Mouse (Mus musculus) forebrain, embryonic 14.5 days (tissue): ENCODE measurements around the gene Kcne1. TPM values are rescaled to one million over a fixed set of nuclear protein-coding genes. Genes with fewer than 3 reads are reported as not detected.
A peak's percentile ranks its signal among the peaks of the same experiment; 100 is the strongest.

Experiments used
- ATAC-seq: fragments of 200-750 bp; cut with Nextera tagmentation; 2 replicates; pipeline ENCODE4 v1.8.0; 2017; ENCODE audit warnings: mild to moderate bottlenecking, moderate library complexity
- DNase-seq: peaks from one replicate; pipeline ENCODE4 v3.0.0-alpha.2; 2015; ENCODE audit warnings: low spot score
- H3K27ac ChIP-seq: fragments of 300-500 bp; sonication (generic); 2 replicates; pipeline ENCODE4 v1.5.1; 2014; ENCODE audit warnings: low read depth, mild to moderate bottlenecking, control low read depth, low read length, moderate library complexity
- H3K27me3 ChIP-seq: fragments of 300-500 bp; sonication (generic); replicated peaks from 2 replicates; pipeline ENCODE4 v1.6.1; 2014; ENCODE audit warnings: low read length, control low read depth, mixed read lengths; ENCODE audit not compliant: control insufficient read depth, insufficient read depth
- H3K36me3 ChIP-seq: fragments of 300-500 bp; sonication (generic); 2 replicates; pipeline ENCODE4 v1.6.1; 2014; ENCODE audit warnings: low read length, control low read depth; ENCODE audit not compliant: control insufficient read depth, insufficient read depth
- H3K4me1 ChIP-seq: fragments of 300-500 bp; sonication (generic); 2 replicates; pipeline ENCODE4 v1.6.1; 2014; ENCODE audit warnings: antibody characterized with exemption, low read length, control low read depth; ENCODE audit not compliant: control insufficient read depth, insufficient read depth
- H3K4me2 ChIP-seq: fragments of 300-500 bp; sonication (generic); 2 replicates; pipeline ENCODE4 v1.6.1; 2014; ENCODE audit warnings: mild to moderate bottlenecking, control low read depth, low read length
- H3K4me3 ChIP-seq: fragments of 300-500 bp; sonication (generic); 2 replicates; pipeline ENCODE4 v1.5.1; 2014; ENCODE audit warnings: low read depth, low read length, control low read depth
- H3K9ac ChIP-seq: fragments of 300-500 bp; sonication (generic); 2 replicates; pipeline ENCODE4 v1.6.1; 2014; ENCODE audit warnings: mild to moderate bottlenecking, low read length, control low read depth, moderate library complexity
- H3K9me3 ChIP-seq: fragments of 300-500 bp; sonication (generic); replicated peaks from 2 replicates; pipeline ENCODE4 v1.6.1; 2016; ENCODE audit warnings: low read length, control low read depth, mixed read lengths; ENCODE audit not compliant: control insufficient read depth
- WGBS: fragments of 180-500 bp; shearing (Covaris S2); extraction: QIAGEN DNeasy Blood & Tissue Kit; methylation state at CpG from one replicate; pipeline ENCODE4 v1.1.7; 2014; 5-methylcytosine and 5-hydroxymethylcytosine counted together
- polyA plus RNA-seq: library from polyadenylated mRNA; unstranded; fragments of >200 nt; fragmentation: Nextera tagmentation; extraction: Ambion mirVana; gene quantifications from 2 replicates; pipeline ENCODE4 v1.2.1, GENCODE M21; 2014

Kcne1 gene
- polyA plus RNA-seq, 1 experiment from 2014 or later = 0.10 TPM

DNA sequence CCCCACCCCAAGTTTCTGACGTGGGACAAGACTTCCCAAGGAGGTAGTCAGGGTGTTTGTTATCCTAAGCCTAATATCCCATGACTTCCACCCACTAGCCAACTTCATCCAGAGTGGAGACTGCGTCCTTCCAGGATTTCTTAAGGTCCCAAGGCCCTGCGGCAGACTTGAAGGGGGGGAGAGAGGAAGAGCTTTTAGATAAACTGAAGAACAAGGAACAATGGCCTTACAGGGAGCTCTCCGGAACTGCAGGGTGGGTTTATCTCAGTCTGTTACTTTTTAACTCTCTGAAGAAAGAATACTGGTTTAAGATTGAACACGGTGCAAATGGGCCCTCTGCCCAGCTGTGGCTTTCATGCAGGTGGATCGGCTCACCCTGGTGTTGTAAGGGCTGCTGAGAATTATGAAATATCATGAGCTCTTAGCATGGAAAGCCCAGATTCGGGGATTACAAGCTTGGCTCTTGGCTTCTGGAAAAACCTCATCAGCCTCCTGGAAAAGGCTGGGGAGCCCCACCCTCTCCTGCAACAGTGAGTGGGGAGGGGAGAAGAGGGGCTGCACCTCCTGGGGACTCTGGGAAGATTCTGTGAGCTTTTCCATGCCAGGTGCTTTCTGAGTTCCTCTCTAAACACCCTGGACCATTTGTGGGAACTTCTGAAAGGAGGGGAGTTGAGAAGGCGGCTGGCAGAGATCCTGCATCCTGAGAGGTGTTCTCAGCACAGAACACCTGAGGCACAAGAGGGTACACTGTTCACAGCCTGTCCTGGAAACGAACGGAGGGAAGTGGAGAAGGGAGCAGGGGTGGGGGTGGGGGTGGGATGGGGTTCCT is 38.7 kb upstream of the Kcne1 start:
- H3K27me3 ChIP-seq = no peaks in the 10 kb centered on the region
- ATAC-seq (no peak), DNase-seq (no peak)
- WGBS = 60% methylated on average over 10 of the region's 10 CpGs
- H3K4me3 ChIP-seq = no peak overlapping the region
- no peak overlapping the region for H3K4me2 ChIP-seq
- no peak overlapping the region for H3K27ac ChIP-seq
- no peak overlapping the region for H3K9ac ChIP-seq
- H3K36me3 ChIP-seq = peaks cover 34% of the 10 kb centered on the region
- peaks cover 26% of the 10 kb centered on the region for H3K4me1 ChIP-seq
- no peaks in the 10 kb centered on the region for H3K9me3 ChIP-seq

DNA sequence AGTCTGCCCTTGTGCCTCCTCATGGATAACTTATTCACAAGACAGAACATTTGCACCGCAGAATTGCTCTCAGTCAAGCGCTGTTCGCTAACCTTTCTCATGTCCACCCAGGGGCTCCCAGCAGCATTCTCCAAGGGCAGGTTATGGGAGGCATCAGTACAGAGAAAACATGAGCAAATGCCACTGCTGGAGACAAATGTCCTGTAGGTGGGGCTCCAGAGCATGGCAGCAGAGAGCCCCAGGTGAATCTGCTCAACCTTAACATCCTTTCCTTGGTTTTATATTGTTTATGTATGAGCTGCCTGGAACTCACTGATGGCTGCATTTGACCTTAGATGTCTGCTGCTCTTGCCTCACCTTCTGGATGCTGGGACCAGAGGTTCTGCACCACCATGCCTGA is 34.5 kb upstream of the Kcne1 start:
- H3K4me2 ChIP-seq = no peak overlapping the region
- H3K4me3 ChIP-seq = no peak overlapping the region
- no peaks in the 10 kb centered on the region for H3K9me3 ChIP-seq
- no peak overlapping the region for H3K9ac ChIP-seq
- 98% methylated on average over 3 of the region's 3 CpGs for WGBS
- no peak overlapping the region for H3K27ac ChIP-seq
- no peak for DNase-seq
- H3K4me1 ChIP-seq = peaks cover 3% of the 10 kb centered on the region
- no peaks in the 10 kb centered on the region for H3K27me3 ChIP-seq
- peaks cover 49% of the 10 kb centered on the region for H3K36me3 ChIP-seq
- ATAC-seq = no peak

DNA sequence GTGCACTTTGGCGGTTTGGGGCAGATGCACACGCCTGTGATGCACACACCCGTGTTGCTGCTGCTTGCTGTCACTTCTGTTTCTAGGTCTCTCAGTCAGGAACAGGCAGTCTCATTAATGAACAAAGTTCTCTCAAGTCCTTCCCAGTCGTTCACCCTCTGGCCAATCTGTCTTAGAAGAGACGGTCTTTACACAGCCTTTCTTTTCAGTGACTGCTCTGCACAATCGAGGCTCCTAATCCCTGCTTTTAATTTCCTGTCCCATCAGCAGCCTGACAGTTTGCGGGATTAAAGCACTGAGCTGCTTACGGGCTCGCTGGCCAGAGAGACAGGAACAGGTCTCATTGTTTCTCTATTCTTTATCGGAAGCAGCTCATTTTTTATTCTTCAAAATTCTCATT is 28.4 kb upstream of the Kcne1 start:
- no peaks in the 10 kb centered on the region for H3K27me3 ChIP-seq
- H3K9me3 ChIP-seq = no peaks in the 10 kb centered on the region
- no peak overlapping the region for H3K4me2 ChIP-seq
- H3K4me3 ChIP-seq = no peak overlapping the region
- H3K4me1 ChIP-seq = peaks cover under 1% of the 10 kb centered on the region; the same call in 1 of the 2 replicates
- H3K36me3 ChIP-seq = peaks cover 13% of the 10 kb centered on the region
- 14% methylated on average over 10 of the region's 10 CpGs for WGBS
- H3K27ac ChIP-seq = no peak overlapping the region
- H3K9ac ChIP-seq = no peak overlapping the region
- no peak for DNase-seq
- ATAC-seq = no peak

DNA sequence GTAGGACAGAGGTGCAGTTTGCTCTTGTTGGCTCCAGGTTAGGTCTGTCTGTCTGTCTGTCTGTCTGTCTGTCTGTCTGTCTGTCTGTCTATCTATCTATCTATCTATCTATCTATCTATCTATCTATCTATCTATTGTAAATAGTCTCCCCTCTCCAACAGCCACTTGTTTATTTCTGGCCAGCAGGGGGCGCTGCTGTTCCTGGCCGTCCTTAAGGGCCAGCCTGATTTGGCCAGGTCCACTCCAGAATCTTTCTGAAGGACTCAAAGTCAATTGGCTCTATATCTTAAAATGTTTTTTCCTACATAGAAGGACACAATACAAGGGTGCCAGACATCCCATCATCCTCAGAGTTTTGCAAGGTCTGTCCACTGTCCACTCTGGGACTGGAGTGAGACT is 25.8 kb upstream of the Kcne1 start:
- ATAC-seq (no peak), DNase-seq (no peak)
- Histone ChIP-seq H3K27ac (no peak overlapping the region), H3K9ac (no peak overlapping the region), H3K36me3 (no peaks in the 10 kb centered on the region), H3K27me3 (no peaks in the 10 kb centered on the region), H3K9me3 (no peaks in the 10 kb centered on the region), H3K4me3 (no peak overlapping the region), H3K4me1 (peaks cover 3% of the 10 kb centered on the region; the same call in 1 of the 2 replicates), H3K4me2 (no peak overlapping the region)
- 4% methylated on average over 2 of the region's 2 CpGs for WGBS

DNA sequence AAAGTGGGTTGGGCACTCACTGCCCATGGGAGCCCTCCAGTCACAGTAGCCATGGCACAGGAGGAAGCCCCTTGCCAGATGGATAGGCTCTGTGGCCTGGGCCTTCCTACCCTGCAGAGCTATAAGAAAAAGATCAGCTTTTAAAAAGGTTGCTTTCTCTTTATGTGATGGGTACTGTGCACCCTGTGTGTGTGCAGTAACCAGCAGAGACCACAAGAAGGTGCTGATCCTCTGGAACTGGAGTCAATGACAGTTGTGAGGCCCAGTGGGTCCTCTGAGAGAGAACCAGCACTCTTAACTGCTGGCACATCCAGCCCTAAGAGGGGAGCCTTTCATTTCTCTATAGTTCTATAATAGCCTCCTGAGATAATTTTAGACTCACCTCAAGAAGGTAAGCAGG is 24.1 kb upstream of the Kcne1 start:
- DNase-seq (no peak), ATAC-seq (no peak)
- Histone ChIP-seq H3K36me3 (no peaks in the 10 kb centered on the region), H3K9me3 (no peaks in the 10 kb centered on the region), H3K27ac (no peak overlapping the region), H3K4me2 (no peak overlapping the region), H3K27me3 (no peaks in the 10 kb centered on the region), H3K4me1 (peaks cover 3% of the 10 kb centered on the region; the same call in 1 of the 2 replicates), H3K9ac (no peak overlapping the region), H3K4me3 (no peak overlapping the region)

DNA sequence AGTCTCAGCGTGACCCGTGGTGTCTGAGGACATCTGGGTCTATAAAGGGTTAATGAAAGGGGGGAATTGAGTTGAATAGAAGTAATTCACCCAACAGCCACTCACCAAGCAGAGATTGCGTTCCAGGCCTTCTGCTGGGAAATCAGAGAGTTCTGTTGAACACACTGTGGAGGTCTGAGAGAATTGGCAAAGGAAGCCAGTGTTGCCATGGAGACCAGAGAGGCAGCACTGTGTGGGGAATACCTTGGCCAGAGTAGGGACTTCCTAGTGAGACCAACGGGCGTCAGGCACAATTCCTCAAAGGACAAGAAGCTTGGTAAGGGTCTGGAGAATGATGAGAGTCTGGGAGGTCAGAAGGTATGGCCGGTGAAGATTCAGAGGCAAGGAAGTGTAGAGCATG is 23.2 kb upstream of the Kcne1 start:
- H3K4me2 ChIP-seq = no peak overlapping the region
- H3K9me3 ChIP-seq = no peaks in the 10 kb centered on the region
- no peak overlapping the region for H3K9ac ChIP-seq
- DNase-seq (peak; percentile 70), ATAC-seq (peak; percentile 69)
- H3K4me3 ChIP-seq = no peak overlapping the region
- WGBS = 27% methylated on average over 6 of the region's 6 CpGs
- no peak overlapping the region for H3K27ac ChIP-seq
- H3K27me3 ChIP-seq = no peaks in the 10 kb centered on the region
- H3K4me1 ChIP-seq = peaks cover 3% of the 10 kb centered on the region; the same call in 1 of the 2 replicates
- H3K36me3 ChIP-seq = no peaks in the 10 kb centered on the region

DNA sequence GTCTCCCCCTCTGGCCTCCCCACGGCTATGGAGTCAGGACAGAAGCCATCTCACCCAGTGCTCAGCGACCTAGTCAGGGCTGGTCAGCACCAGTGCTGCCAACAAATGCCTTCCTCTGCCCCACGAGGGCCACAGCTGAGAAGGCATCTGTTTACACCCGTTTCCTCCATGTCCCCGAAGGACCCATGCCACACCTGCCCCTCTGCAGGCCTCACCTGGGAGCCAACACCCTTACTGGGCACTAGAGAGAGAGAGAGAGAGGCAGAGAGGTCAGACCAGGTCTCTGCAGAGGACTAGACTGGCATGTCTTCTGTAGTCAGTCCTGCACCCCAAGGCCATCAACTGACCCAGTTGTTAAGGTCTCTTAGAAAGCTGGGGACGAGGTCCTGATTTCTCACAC is 21.8 kb upstream of the Kcne1 start:
- ATAC-seq (no peak), DNase-seq (no peak)
- no peak overlapping the region for H3K4me2 ChIP-seq
- H3K4me3 ChIP-seq = no peak overlapping the region
- H3K27ac ChIP-seq = no peak overlapping the region
- peaks cover 3% of the 10 kb centered on the region; the same call in 1 of the 2 replicates for H3K4me1 ChIP-seq
- WGBS = 75% methylated on average over 6 of the region's 6 CpGs
- H3K36me3 ChIP-seq = no peaks in the 10 kb centered on the region
- H3K27me3 ChIP-seq = no peaks in the 10 kb centered on the region
- H3K9me3 ChIP-seq = no peaks in the 10 kb centered on the region
- H3K9ac ChIP-seq = no peak overlapping the region

DNA sequence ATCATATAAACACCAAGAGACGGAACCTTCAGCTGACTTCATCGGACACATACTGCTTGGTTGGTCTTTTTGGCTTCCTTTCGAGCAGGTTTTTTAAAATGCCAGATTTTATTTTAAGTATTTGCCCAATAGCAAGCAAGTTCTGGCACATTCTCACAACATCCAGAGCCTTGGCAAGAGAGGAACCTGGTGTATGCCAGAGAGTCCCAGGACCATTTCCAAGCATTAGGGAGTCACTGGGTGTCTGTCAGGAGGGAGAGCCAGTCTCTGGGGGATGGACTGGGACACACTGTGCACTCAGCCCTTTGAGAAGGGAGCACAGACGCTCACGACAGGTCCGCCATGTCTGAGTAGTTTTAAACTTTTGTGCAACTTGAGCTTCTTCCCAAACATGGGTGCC is 17.7 kb upstream of the Kcne1 start:
- Histone ChIP-seq H3K9ac (no peak overlapping the region), H3K27ac (no peak overlapping the region), H3K4me3 (no peak overlapping the region), H3K36me3 (no peaks in the 10 kb centered on the region), H3K4me1 (peaks cover 3% of the 10 kb centered on the region; the same call in 1 of the 2 replicates), H3K27me3 (no peaks in the 10 kb centered on the region), H3K4me2 (no peak overlapping the region), H3K9me3 (no peaks in the 10 kb centered on the region)
- ATAC-seq = no peak
- no peak for DNase-seq
- 90% methylated on average over 6 of the region's 6 CpGs for WGBS

DNA sequence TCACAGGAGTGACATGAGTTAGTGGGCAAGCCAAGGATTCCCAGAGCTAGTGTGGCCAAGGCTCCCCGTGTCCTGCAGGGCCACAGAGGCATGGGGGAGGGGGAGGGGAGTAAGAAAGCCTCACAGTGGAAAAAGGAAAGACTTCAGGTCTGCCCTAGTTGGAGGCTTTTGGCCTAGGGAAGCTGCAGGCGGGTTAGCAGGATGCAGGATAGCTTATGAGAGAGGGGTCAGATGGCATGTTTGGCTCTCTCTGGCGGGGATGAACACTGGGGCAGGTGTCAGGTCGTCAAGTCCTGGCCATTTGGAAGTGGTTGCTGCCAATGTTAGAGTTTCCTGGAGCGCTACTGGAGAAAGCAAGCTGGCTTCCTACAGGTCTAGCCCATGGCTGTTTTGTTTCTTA is 12.4 kb upstream of the Kcne1 start:
- H3K27ac ChIP-seq = no peak overlapping the region
- WGBS = 53% methylated on average over 5 of the region's 5 CpGs
- H3K9ac ChIP-seq = no peak overlapping the region
- H3K4me1 ChIP-seq = peaks cover 3% of the 10 kb centered on the region; the same call in 1 of the 2 replicates
- DNase-seq = no peak
- H3K27me3 ChIP-seq = no peaks in the 10 kb centered on the region
- H3K9me3 ChIP-seq = no peaks in the 10 kb centered on the region
- no peaks in the 10 kb centered on the region for H3K36me3 ChIP-seq
- H3K4me2 ChIP-seq = no peak overlapping the region
- H3K4me3 ChIP-seq = no peak overlapping the region
- ATAC-seq = no peak
